Mouse (Mus musculus) midbrain, postnatal 0 days (tissue): ENCODE data around the gene Trub1. TPM values are rescaled to one million over a fixed set of nuclear protein-coding genes. Genes with fewer than 3 reads are reported as not detected.

Experiments
- ATAC-seq: fragments of 200-750 bp; cut with Nextera tagmentation; 2 replicates; pipeline ENCODE4 v1.8.0; 2017; ENCODE audit warnings: moderate number of reproducible peaks, mild to moderate bottlenecking, moderate TSS enrichment, moderate library complexity; ENCODE audit not compliant: low FRiP score
- DNase-seq: peaks from one replicate; pipeline ENCODE4 v3.0.0-alpha.2; 2015; ENCODE audit warnings: low spot score
- H3K27ac ChIP-seq: fragments of 300-500 bp; sonication (generic); 2 replicates; pipeline ENCODE4 v1.5.1; 2014; ENCODE audit warnings: low read depth, mild to moderate bottlenecking, low read length, mixed read lengths
- H3K27me3 ChIP-seq: fragments of 300-500 bp; sonication (generic); 2 replicates; pipeline ENCODE4 v1.6.1; 2014; ENCODE audit warnings: low read length, control low read depth, mixed read lengths; ENCODE audit not compliant: insufficient read depth
- H3K36me3 ChIP-seq: fragments of 300-500 bp; sonication (generic); 2 replicates; pipeline ENCODE4 v1.6.1; 2014; ENCODE audit warnings: low read length, control low read depth, mixed read lengths; ENCODE audit not compliant: insufficient read depth
- H3K4me1 ChIP-seq: fragments of 300-500 bp; sonication (generic); 2 replicates; pipeline ENCODE4 v1.6.1; 2014; ENCODE audit warnings: mild to moderate bottlenecking, control low read depth, antibody characterized with exemption, low read length, mixed read lengths; ENCODE audit not compliant: insufficient read depth
- H3K4me2 ChIP-seq: fragments of 300-500 bp; sonication (generic); 2 replicates; pipeline ENCODE4 v1.6.1; 2014; ENCODE audit warnings: low read depth, mild to moderate bottlenecking, low read length, mixed read lengths; ENCODE audit not compliant: poor library complexity, severe bottlenecking
- H3K4me3 ChIP-seq: fragments of 300-500 bp; sonication (generic); 2 replicates; pipeline ENCODE4 v1.5.1; 2014; ENCODE audit warnings: low read depth, mild to moderate bottlenecking, low read length, moderate library complexity
- H3K9ac ChIP-seq: fragments of 300-500 bp; sonication (generic); replicated peaks from 2 replicates; pipeline ENCODE4 v1.6.1; 2014; ENCODE audit warnings: mild to moderate bottlenecking, low read length, moderate library complexity, mixed read lengths; ENCODE audit not compliant: poor library complexity, severe bottlenecking
- H3K9me3 ChIP-seq: fragments of 300-500 bp; sonication (generic); 2 replicates; pipeline ENCODE4 v1.6.1; 2016; ENCODE audit warnings: low read length, control low read depth
- CTCF ChIP-seq: IDR thresholded peaks from 2 replicates; pipeline ENCODE4 v1.5.1; 2016; ENCODE audit warnings: antibody characterized with exemption, mild to moderate bottlenecking
- WGBS: fragments of 180-500 bp; shearing (Covaris S2); extraction: QIAGEN DNeasy Blood & Tissue Kit; methylation state at CpG from one replicate; pipeline ENCODE4 v1.1.7; 2014; 5-methylcytosine and 5-hydroxymethylcytosine counted together
- polyA plus RNA-seq: library from polyadenylated mRNA; unstranded; fragments of >200 nt; fragmentation: Nextera tagmentation; extraction: Ambion mirVana; gene quantifications from 2 replicates; pipeline ENCODE4 v1.2.1, GENCODE M21; 2015
- total RNA-seq: library from RNA; depleted of rRNA; stranded (reverse); fragments of >200 nt; gene quantifications from 2 replicates; pipeline ENCODE4 v1.2.3, GENCODE M21; 2014

Gene Trub1
- total and polyA plus RNA-seq, 2 experiments from 2014 or later, result 18.3 to 18.5 TPM

GRCm38 (mm10) chr19:57521721-57522120 is 69.0 kb downstream of the Trub1 start:
- Histone ChIP-seq H3K27me3 (no peaks in the 10 kb centered on the region), H3K9me3 (no peaks in the 10 kb centered on the region), H3K4me2 (no peak overlapping the region), H3K4me3 (no peak overlapping the region), H3K4me1 (no peaks in the 10 kb centered on the region), H3K36me3 (no peaks in the 10 kb centered on the region), H3K9ac (no peak overlapping the region), H3K27ac (no peak overlapping the region)
- ATAC-seq, result peak; percentile 31; the same call in 1 of the 2 replicates
- no peak for TF ChIP-seq CTCF
- DNase-seq, result no peak

GRCm38 (mm10) chr19:57523363-57523762 is 70.7 kb downstream of the Trub1 start:
- DNase-seq, result peak; percentile 53
- TF ChIP-seq CTCF, result no peak
- Histone ChIP-seq H3K27ac (no peak overlapping the region), H3K27me3 (no peaks in the 10 kb centered on the region), H3K4me1 (peaks cover 3% of the 10 kb centered on the region; the same call in 1 of the 2 replicates), H3K36me3 (no peaks in the 10 kb centered on the region), H3K4me2 (no peak overlapping the region), H3K9ac (no peak overlapping the region), H3K9me3 (no peaks in the 10 kb centered on the region), H3K4me3 (no peak overlapping the region)
- 71% methylated on average over 17 of the region's 17 CpGs for WGBS
- ATAC-seq, result no peak

- Histone ChIP-seq H3K27ac (no peak overlapping the region), H3K9me3 (no peaks in the 10 kb centered on the region), H3K27me3 (no peaks in the 10 kb centered on the region), H3K4me2 (no peak overlapping the region), H3K36me3 (no peaks in the 10 kb centered on the region), H3K9ac (no peak overlapping the region), H3K4me1 (peaks cover 3% of the 10 kb centered on the region; the same call in 1 of the 2 replicates), H3K4me3 (no peak overlapping the region)
- ATAC-seq, result no peak
- DNase-seq, result no peak
- no peak for TF ChIP-seq CTCF
- WGBS, result 76% methylated on average over 2 of the region's 2 CpGs
These were observed 73.0 kb downstream of the Trub1 start for GRCm38 (mm10) chr19:57525693-57526092.

- Histone ChIP-seq H3K36me3 (no peaks in the 10 kb centered on the region), H3K4me2 (no peak overlapping the region), H3K27ac (no peak overlapping the region), H3K9me3 (no peaks in the 10 kb centered on the region), H3K9ac (no peak overlapping the region), H3K27me3 (no peaks in the 10 kb centered on the region), H3K4me3 (no peak overlapping the region), H3K4me1 (peaks cover 3% of the 10 kb centered on the region; the same call in 1 of the 2 replicates)
- no peak for ATAC-seq
- DNase-seq, result no peak
- WGBS, result 81% methylated on average over 4 of the region's 4 CpGs
- TF ChIP-seq CTCF, result no peak
These were observed 77.5 kb downstream of the Trub1 start for GRCm38 (mm10) chr19:57530212-57530611.

GRCm38 (mm10) chr19:57534262-57534661 is 81.5 kb downstream of the Trub1 start:
- no peaks in the 10 kb centered on the region for H3K27me3 ChIP-seq
- 76% methylated on average over 7 of the region's 7 CpGs for WGBS
- TF ChIP-seq CTCF, result no peak
- ATAC-seq, result no peak
- no peak overlapping the region for H3K9ac ChIP-seq
- H3K4me2 ChIP-seq, result no peak overlapping the region
- no peak overlapping the region for H3K27ac ChIP-seq
- no peaks in the 10 kb centered on the region for H3K9me3 ChIP-seq
- H3K4me3 ChIP-seq, result no peak overlapping the region
- no peak for DNase-seq
- H3K4me1 ChIP-seq, result no peaks in the 10 kb centered on the region
- no peaks in the 10 kb centered on the region for H3K36me3 ChIP-seq

- H3K27ac ChIP-seq, result peak overlapping the region; percentile 18; the same call in 1 of the 2 replicates
- no peak overlapping the region for H3K9ac ChIP-seq
- H3K4me2 ChIP-seq, result no peak overlapping the region
- DNase-seq, result no peak
- H3K27me3 ChIP-seq, result no peaks in the 10 kb centered on the region
- no peaks in the 10 kb centered on the region for H3K4me1 ChIP-seq
- no peak overlapping the region for H3K4me3 ChIP-seq
- ATAC-seq, result 0 out of 2 replicates have a peak, but pooled peaks have one; percentile 49
- H3K36me3 ChIP-seq, result no peaks in the 10 kb centered on the region
- WGBS, result 33% methylated on average over 5 of the region's 5 CpGs
- no peaks in the 10 kb centered on the region for H3K9me3 ChIP-seq
- no peak for TF ChIP-seq CTCF
These were observed 83.8 kb downstream of the Trub1 start for GRCm38 (mm10) chr19:57536512-57536911.
